Mouse (Mus musculus) heart, embryonic 16.5 days (tissue): ENCODE data around the gene Ing5. TPM values are rescaled to one million over a fixed set of nuclear protein-coding genes. Genes with fewer than 3 reads are reported as not detected.

Experiments
- polyA plus RNA-seq: library from polyadenylated mRNA; unstranded; fragments of >200 nt; fragmentation: Nextera tagmentation; extraction: Ambion mirVana; gene quantifications from 2 replicates; pipeline ENCODE4 v1.2.1, GENCODE M21; 2015

The Ing5 gene
- polyA plus RNA-seq, 1 experiment from 2014 or later: 13.0 TPM

Other genes with a start within 250 kb of the Ing5 start
- gene Stk25, start 145.3 kb upstream of the Ing5 start, polyA plus RNA-seq: 150 and 158 TPM in 2 replicates
- 41.4 and 46.4 TPM in 2 replicates for gene Bok, start 118.3 kb upstream of the Ing5 start, polyA plus RNA-seq
- 54.8 and 61.8 TPM in 2 replicates for gene Atg4b, start 52.5 kb upstream of the Ing5 start, polyA plus RNA-seq
- 54.3 and 54.4 TPM in 2 replicates for gene Thap4, start 49.1 kb upstream of the Ing5 start, polyA plus RNA-seq
- gene Dtymk, start 2.0 kb upstream of the Ing5 start, polyA plus RNA-seq: 154 and 172 TPM in 2 replicates
- 17.9 and 18.5 TPM in 2 replicates for gene D2hgdh, start 20.9 kb downstream of the Ing5 start, polyA plus RNA-seq
- 0.14 TPM in 1 of 2 replicates, not detected in the other for gene Gal3st2, start 57.3 kb downstream of the Ing5 start, polyA plus RNA-seq
- 0.14 and 0.18 TPM in 2 replicates for gene Gal3st2b, start 114.3 kb downstream of the Ing5 start, polyA plus RNA-seq
- 0.03 TPM in 1 of 2 replicates, not detected in the other for gene Gal3st2c, start 186.5 kb downstream of the Ing5 start, polyA plus RNA-seq
- not detected in 2 replicates for gene Neu4, start 216.5 kb downstream of the Ing5 start, polyA plus RNA-seq
- gene Pdcd1, start 248.6 kb downstream of the Ing5 start, polyA plus RNA-seq: 2.1 and 3.7 TPM in 2 replicates